Mouse (Mus musculus) mature B cell (primary cell): ENCODE results near the gene Ccr10.
"Not testable (repeated sequence)": the region's sequence is repeated elsewhere in the genome, so short reads cannot be mapped to it uniquely, and the experiment has no call there.

Experiments used
- in situ Hi-C: fragments of 300-500 bp; cut with MboI; formaldehyde crosslinking; loops from 2 replicates; pipeline ENCODE4 v1.14.3; 2019

Ccr10 gene

GRCm38 (mm10) chr11:101125008-101125407, 50.2 kb downstream of the Ccr10 start:
- in situ Hi-C loops, result not testable (repeated sequence)

- in situ Hi-C loops, result not testable (repeated sequence)
Measured at GRCm38 (mm10) chr11:101124494-101124893, 50.7 kb downstream of the Ccr10 start.
